Mouse (Mus musculus): Measurements from ENCODE around the gene Dusp3.

DNA sequence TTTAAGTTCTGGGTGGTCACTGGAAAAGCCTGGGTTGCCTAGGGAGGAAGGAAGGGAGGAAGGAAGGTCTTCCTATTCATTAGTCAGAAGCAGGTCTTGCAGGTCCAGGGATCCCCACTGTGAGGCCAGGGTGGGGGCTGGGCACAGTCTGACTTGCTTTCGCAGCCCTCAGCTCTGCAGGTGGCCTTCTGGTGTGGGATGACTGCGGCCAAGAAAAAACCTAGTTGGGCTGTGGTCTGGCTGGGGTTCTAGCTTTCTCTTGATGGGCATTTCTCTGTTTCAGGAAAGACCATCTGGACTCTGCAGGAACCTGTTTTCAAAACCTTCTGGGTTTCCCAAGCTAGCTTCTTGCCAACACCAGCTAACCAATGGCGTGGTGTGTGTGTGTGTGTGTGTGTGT lies 43.8 kb downstream of the Dusp3 start:
- TF ChIP-seq CTCF (IDR thresholded peaks at IDR 0.05) (no peak), EP300 (IDR thresholded peaks at IDR 0.05) (no peak)
